Mouse (Mus musculus) liver, postnatal 0 days (tissue): ENCODE data around the gene Esrrb.

Experiments
- CTCF ChIP-seq: sonication (generic); IDR thresholded peaks from 2 replicates; pipeline ENCODE4 v1.5.1; 2016; ENCODE audit warnings: antibody characterized with exemption, low read depth
- EP300 ChIP-seq: IDR thresholded peaks from 2 replicates; pipeline ENCODE4 v1.6.1; 2016; ENCODE audit warnings: antibody characterized with exemption, low read depth, mild to moderate bottlenecking

DNA sequence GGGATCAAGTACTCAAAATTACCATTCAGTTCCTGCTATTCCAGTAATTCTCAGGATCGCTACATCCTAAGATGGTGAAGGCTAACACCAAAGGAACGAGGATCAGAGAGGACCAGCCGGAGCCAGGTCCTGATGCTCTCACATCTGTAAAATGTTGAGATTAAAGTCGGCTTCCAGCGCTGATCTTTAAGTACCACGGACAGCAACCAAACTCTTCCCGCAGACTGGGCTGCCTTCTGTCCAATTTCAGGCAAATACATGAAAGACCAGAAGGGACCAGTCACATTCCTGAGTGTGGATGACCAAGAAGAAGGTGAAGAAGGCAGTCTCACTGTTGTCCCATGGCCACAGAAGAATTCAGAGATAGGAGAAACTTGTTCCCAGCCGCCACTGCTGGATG lies 186.9 kb downstream of the Esrrb start:
- TF ChIP-seq CTCF (no peak), EP300 (no peak)
